Mouse (Mus musculus): Measurements from ENCODE around the gene Jmjd7. TPM values are rescaled to one million over a fixed set of nuclear protein-coding genes. Genes with fewer than 3 reads are reported as not detected.

Jmjd7 gene
- polyA plus RNA-seq, 1 experiment = 18.2 TPM

DNA sequence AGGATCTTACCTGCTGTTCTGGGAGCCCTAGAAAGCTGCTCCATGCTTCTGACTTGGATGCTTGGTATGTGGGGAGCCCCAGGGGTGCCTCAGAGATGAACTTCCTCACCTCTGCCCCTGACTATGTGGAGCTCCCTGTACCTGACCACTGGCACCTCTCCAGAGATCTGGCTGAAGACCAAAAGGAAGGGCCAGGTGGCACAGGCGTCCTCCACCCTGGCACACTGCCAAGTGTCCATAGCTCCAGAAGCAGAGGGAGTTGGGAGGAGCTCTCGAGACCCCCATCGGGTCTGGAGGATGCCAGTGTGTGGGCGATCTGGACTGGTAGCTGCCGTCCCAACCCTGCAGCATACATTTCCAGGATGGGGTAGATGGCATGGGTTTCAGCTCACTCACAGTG lies 6.4 kb downstream of the Jmjd7 start:
- H3K27ac ChIP-seq (ENCODE audit: insufficient read depth, low read length) = no peak overlapping the region
- H3K4me3 ChIP-seq (ENCODE audit: low read depth, low read length) = no peak overlapping the region
- H3K9ac ChIP-seq (ENCODE audit: low read depth, poor library complexity, severe bottlenecking) = no peak overlapping the region
- H3K36me3 ChIP-seq (ENCODE audit: control insufficient read depth, insufficient read depth, low read length, poor library complexity, severe bottlenecking) = peaks cover 4% of the 10 kb centered on the region; the same call in 1 of the 2 replicates
- H3K9me3 ChIP-seq (replicated peaks; ENCODE audit: control insufficient read depth, insufficient read depth, low read length, poor library complexity, severe bottlenecking) = no peaks in the 10 kb centered on the region
- no peaks in the 10 kb centered on the region for H3K4me1 ChIP-seq (ENCODE audit: control insufficient read depth, insufficient read depth, low read length)
- no peak for TF ChIP-seq POLR2A (IDR thresholded peaks at IDR 0.05; ENCODE audit: insufficient read depth, low read length)
- no peak for TF ChIP-seq EP300 (IDR thresholded peaks at IDR 0.05; ENCODE audit: insufficient read depth, low read depth, low read length)
- TF ChIP-seq CTCF (IDR thresholded peaks at IDR 0.05; ENCODE audit: low read depth, low read length) = no peak
- no peaks in the 10 kb centered on the region for H3K27me3 ChIP-seq (ENCODE audit: control insufficient read depth, insufficient read depth, low read length, poor library complexity, severe bottlenecking)

DNA sequence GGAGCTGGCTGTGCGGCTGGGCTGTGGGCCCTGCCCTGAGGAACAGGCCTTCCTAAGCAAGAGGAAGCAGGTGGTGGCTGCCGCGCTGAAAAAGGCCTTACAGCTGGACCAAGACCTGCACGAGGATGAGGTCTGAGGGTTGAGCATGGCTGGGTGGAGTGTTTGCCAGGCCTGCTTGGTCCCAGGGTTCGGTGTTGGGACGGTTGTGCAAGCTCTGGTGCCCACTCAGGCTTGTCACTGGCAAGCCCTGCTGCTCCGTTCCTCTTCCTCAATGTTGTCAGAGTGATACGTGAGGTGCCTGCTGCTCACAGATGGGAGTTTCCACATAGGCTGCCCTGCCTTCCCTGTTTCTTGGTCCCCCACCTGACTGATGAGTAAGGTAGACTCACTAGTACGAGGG lies 10.5 kb downstream of the Jmjd7 start:
- Histone ChIP-seq H3K4me3 (ENCODE audit: low read depth, low read length) (no peak overlapping the region), H3K9ac (ENCODE audit: low read depth, poor library complexity, severe bottlenecking) (no peak overlapping the region), H3K9me3 (replicated peaks; ENCODE audit: control insufficient read depth, insufficient read depth, low read length, poor library complexity, severe bottlenecking) (no peaks in the 10 kb centered on the region), H3K27ac (ENCODE audit: insufficient read depth, low read length) (no peak overlapping the region), H3K4me1 (ENCODE audit: control insufficient read depth, insufficient read depth, low read length) (no peaks in the 10 kb centered on the region), H3K27me3 (ENCODE audit: control insufficient read depth, insufficient read depth, low read length, poor library complexity, severe bottlenecking) (no peaks in the 10 kb centered on the region), H3K36me3 (ENCODE audit: control insufficient read depth, insufficient read depth, low read length, poor library complexity, severe bottlenecking) (no peaks in the 10 kb centered on the region)
- TF ChIP-seq EP300 (IDR thresholded peaks at IDR 0.05; ENCODE audit: insufficient read depth, low read depth, low read length) (no peak), POLR2A (IDR thresholded peaks at IDR 0.05; ENCODE audit: insufficient read depth, low read length) (no peak), CTCF (IDR thresholded peaks at IDR 0.05; ENCODE audit: low read depth, low read length) (no peak)

DNA sequence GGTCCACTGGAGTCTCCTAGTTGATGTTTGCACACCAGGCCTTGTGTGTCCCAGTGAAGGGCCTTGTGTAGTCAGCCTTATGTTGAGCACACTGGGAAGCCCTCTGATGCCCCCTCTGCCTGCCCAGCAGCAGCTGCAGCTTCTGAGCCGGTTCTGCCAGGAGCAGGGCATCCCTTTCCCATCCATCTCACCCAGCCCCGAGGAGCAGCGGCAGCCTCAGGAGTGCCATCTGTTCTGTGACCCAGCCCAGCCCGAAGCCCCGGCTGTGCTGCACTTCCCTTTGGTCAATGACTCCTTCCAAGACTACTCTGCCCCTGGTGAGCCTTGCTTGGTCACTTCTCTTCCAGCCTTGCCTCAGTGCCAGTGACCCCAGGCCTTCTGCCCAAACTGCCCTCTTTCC lies 13.7 kb downstream of the Jmjd7 start:
- Histone ChIP-seq H3K4me3 (ENCODE audit: low read depth, low read length) (no peak overlapping the region), H3K4me1 (ENCODE audit: control insufficient read depth, insufficient read depth, low read length) (peaks cover 3% of the 10 kb centered on the region), H3K9ac (ENCODE audit: low read depth, poor library complexity, severe bottlenecking) (no peak overlapping the region), H3K27ac (ENCODE audit: insufficient read depth, low read length) (no peak overlapping the region), H3K36me3 (ENCODE audit: control insufficient read depth, insufficient read depth, low read length, poor library complexity, severe bottlenecking) (no peaks in the 10 kb centered on the region), H3K9me3 (replicated peaks; ENCODE audit: control insufficient read depth, insufficient read depth, low read length, poor library complexity, severe bottlenecking) (no peaks in the 10 kb centered on the region), H3K27me3 (ENCODE audit: control insufficient read depth, insufficient read depth, low read length, poor library complexity, severe bottlenecking) (no peaks in the 10 kb centered on the region)
- TF ChIP-seq CTCF (IDR thresholded peaks at IDR 0.05; ENCODE audit: low read depth, low read length) = no peak
- TF ChIP-seq EP300 (IDR thresholded peaks at IDR 0.05; ENCODE audit: insufficient read depth, low read depth, low read length) = no peak
- no peak for TF ChIP-seq POLR2A (IDR thresholded peaks at IDR 0.05; ENCODE audit: insufficient read depth, low read length)

DNA sequence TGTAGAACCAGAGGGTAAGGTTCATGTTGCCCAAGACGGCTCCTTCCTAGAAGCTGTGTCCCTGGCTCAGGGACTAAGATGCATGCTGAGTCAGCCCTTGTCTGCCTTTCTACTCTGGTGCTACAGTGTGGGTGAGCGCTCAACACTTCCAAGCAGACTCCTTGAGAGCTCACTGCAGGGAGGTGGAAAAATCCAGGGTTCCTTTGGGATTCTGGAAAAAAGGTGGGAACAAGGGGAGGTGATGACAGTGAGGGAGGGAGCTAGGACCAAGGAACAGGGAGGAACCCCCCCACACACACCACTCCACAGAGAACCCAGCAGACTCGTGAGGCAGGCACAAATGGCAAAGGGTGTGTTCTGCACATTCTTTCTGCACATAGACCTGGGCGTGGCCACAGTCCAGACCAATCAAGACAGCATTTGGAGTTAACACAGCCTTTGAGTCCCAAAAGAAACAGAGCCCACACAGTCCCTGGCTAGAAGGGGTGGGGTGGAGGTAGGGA lies 16.9 kb downstream of the Jmjd7 start:
- Histone ChIP-seq H3K27ac (ENCODE audit: insufficient read depth, low read length) (no peak overlapping the region), H3K4me3 (ENCODE audit: low read depth, low read length) (no peak overlapping the region), H3K4me1 (ENCODE audit: control insufficient read depth, insufficient read depth, low read length) (peaks cover 3% of the 10 kb centered on the region), H3K9ac (ENCODE audit: low read depth, poor library complexity, severe bottlenecking) (no peak overlapping the region), H3K36me3 (ENCODE audit: control insufficient read depth, insufficient read depth, low read length, poor library complexity, severe bottlenecking) (no peaks in the 10 kb centered on the region), H3K9me3 (replicated peaks; ENCODE audit: control insufficient read depth, insufficient read depth, low read length, poor library complexity, severe bottlenecking) (no peaks in the 10 kb centered on the region), H3K27me3 (ENCODE audit: control insufficient read depth, insufficient read depth, low read length, poor library complexity, severe bottlenecking) (no peaks in the 10 kb centered on the region)
- no peak for TF ChIP-seq POLR2A (IDR thresholded peaks at IDR 0.05; ENCODE audit: insufficient read depth, low read length)
- TF ChIP-seq EP300 (IDR thresholded peaks at IDR 0.05; ENCODE audit: insufficient read depth, low read depth, low read length) = no peak
- no peak for TF ChIP-seq CTCF (IDR thresholded peaks at IDR 0.05; ENCODE audit: low read depth, low read length)

DNA sequence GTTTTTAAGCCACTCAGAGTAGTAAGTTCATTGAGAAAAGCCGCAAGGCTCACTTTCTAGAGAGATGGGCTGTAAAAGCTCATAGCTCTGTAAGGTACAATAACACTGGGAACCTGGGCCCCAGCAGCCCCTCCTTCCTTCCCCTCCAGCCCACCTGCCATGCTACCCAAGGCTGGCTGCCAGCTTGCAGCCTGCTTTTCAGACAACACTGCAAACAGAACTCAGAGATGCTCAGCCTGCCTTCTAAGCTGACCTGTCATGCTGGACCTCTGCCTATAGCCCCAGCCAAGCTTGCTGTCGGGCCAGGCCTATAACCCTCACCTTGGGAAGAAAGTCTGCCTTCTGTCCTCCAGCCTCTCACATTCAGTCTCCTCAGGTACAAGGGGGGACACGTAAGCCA lies 17.4 kb downstream of the Jmjd7 start:
- H3K4me1 ChIP-seq (ENCODE audit: control insufficient read depth, insufficient read depth, low read length) = peaks cover 3% of the 10 kb centered on the region
- TF ChIP-seq POLR2A (IDR thresholded peaks at IDR 0.05; ENCODE audit: insufficient read depth, low read length) (no peak), EP300 (IDR thresholded peaks at IDR 0.05; ENCODE audit: insufficient read depth, low read depth, low read length) (no peak), CTCF (IDR thresholded peaks at IDR 0.05; ENCODE audit: low read depth, low read length) (no peak)
- no peaks in the 10 kb centered on the region for H3K36me3 ChIP-seq (ENCODE audit: control insufficient read depth, insufficient read depth, low read length, poor library complexity, severe bottlenecking)
- no peak overlapping the region for H3K27ac ChIP-seq (ENCODE audit: insufficient read depth, low read length)
- no peak overlapping the region for H3K9ac ChIP-seq (ENCODE audit: low read depth, poor library complexity, severe bottlenecking)
- H3K27me3 ChIP-seq (ENCODE audit: control insufficient read depth, insufficient read depth, low read length, poor library complexity, severe bottlenecking) = no peaks in the 10 kb centered on the region
- no peak overlapping the region for H3K4me3 ChIP-seq (ENCODE audit: low read depth, low read length)
- no peaks in the 10 kb centered on the region for H3K9me3 ChIP-seq (replicated peaks; ENCODE audit: control insufficient read depth, insufficient read depth, low read length, poor library complexity, severe bottlenecking)

DNA sequence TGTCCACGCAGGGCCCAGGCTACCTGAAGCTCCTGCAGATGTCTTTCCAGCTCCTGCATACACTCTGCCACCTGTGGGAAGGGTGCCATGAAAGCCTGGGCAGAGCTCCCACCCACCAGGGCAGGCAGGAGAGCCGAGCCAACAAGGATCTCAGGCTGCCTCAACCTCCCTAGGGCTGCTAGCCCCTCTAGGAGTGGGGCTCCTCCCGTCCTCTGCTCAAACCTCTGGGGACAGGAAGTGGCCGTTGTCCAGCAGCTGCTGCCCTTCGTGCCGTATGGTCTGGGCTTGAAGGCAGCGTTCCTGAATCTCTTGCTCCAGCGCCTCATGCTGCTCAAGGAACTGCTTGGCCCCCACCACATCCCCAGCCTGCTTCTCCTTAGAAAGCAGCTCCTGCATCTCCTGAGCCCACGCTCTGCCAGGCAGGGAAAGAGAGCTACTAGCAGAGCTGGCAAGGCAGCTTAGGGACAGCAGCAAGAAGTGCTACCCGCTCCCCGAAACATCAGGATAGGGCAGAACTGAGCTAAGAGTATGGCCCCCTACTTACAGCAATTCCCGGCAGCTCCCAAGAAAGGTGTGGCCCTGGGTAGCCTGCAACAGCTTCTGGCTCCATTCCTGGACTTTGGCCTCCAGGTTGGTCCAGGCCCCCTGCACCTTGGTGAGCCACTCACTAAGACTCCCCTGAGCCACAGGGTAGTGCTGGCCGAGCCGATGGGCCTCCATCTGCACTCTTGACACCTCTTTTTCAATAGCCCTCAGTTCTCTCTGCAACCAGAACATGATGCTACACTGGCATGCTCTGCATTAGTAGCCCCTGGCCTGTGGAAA lies 19.4 kb downstream of the Jmjd7 start:
- no peak overlapping the region for H3K4me3 ChIP-seq (ENCODE audit: low read depth, low read length)
- H3K4me1 ChIP-seq (ENCODE audit: control insufficient read depth, insufficient read depth, low read length) = peaks cover 3% of the 10 kb centered on the region
- TF ChIP-seq POLR2A (IDR thresholded peaks at IDR 0.05; ENCODE audit: insufficient read depth, low read length) (no peak), CTCF (IDR thresholded peaks at IDR 0.05; ENCODE audit: low read depth, low read length) (no peak), EP300 (IDR thresholded peaks at IDR 0.05; ENCODE audit: insufficient read depth, low read depth, low read length) (no peak)
- H3K27me3 ChIP-seq (ENCODE audit: control insufficient read depth, insufficient read depth, low read length, poor library complexity, severe bottlenecking) = no peaks in the 10 kb centered on the region
- H3K9ac ChIP-seq (ENCODE audit: low read depth, poor library complexity, severe bottlenecking) = no peak overlapping the region
- no peak overlapping the region for H3K27ac ChIP-seq (ENCODE audit: insufficient read depth, low read length)
- H3K9me3 ChIP-seq (replicated peaks; ENCODE audit: control insufficient read depth, insufficient read depth, low read length, poor library complexity, severe bottlenecking) = no peaks in the 10 kb centered on the region
- no peaks in the 10 kb centered on the region for H3K36me3 ChIP-seq (ENCODE audit: control insufficient read depth, insufficient read depth, low read length, poor library complexity, severe bottlenecking)
